Mouse (Mus musculus) right cerebral cortex, postnatal 36 days (tissue): ENCODE measurements around the gene Slc25a33.

ENCODE experiments used
- DNase-seq, 2 experiments: peaks; one replicate each; pipeline ENCODE4 v3.0.0; 2022; ENCODE audit warnings: low spot score in 2 of 2, mixed read lengths in 1 of 2

Gene Slc25a33

GRCm38 (mm10) chr4:149727636-149728035 is 46.4 kb downstream of the Slc25a33 start:
- DNase-seq: no peak

- peak in 1 of 2 experiments; percentile 55 for DNase-seq
These were observed 48.3 kb downstream of the Slc25a33 start for GRCm38 (mm10) chr4:149725661-149726350.

DNA sequence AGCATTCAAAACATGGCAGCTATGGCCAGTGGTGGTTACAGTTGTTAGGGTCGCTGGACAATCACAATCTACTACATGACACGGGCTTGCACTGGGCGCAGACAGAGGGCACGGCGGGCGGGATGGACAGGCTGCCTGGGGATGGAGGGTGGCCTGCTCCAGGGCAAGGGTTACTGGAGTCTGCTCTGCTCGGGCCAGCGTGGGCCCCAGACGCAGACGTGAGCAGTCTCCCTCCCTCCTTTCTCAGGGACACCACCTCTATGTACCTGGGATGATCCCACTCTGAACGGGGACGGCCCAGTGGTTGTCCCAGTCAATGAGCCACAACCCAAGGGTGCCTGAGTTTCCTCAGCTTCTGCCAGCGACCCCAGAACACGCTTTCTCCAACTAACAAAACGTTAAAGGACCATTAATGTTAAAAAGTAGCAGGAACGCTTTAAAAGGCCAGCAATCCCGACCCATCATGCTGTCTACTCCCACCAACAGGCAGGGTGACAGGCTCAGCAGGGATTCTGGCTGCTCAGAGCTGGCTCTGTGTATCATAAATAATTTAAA is 49.1 kb downstream of the Slc25a33 start:
- DNase-seq: no peak

DNA sequence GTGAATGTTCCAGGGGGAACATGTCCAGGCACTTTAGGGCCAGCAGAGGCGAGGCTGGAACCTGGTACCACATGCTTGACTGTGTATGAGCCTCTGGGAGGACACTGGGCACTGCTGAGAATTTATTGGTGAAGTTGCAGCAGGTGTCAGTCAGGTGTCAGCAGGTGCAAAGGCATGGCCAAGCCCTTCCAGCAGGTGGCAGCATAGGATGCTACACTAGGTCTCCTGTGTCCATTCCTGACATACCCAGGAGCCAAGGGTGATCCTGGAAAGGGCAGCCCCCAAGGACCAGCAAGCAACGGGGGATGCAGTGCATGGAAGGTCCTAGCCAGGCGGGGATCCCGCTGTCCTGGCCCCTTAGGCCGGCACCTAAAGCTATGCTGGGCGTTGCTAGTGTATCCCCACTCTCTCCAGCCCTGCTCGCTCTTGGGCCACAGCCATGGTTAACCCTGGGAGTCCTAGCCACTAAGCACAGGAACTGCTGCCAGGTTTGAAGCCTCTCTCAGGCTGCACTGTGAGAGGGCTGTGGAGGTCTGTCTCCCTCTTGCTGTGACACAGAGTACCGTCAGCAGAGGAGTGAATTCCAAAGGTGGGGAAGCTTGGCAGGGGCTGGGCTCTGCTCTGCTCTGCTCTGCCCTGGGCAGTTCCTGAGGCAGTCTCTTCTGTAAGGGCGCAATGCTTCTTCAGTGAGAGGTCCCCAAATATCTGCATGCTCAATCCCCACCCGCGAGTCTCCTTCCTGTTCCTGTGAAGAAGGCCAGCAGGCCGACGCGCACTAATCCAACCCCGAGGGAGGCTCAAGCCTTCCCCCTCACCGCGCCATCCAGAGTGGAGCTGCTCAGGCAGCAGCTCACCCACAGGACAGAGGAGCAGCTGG is 50.0 kb downstream of the Slc25a33 start:
- no peak for DNase-seq

DNA sequence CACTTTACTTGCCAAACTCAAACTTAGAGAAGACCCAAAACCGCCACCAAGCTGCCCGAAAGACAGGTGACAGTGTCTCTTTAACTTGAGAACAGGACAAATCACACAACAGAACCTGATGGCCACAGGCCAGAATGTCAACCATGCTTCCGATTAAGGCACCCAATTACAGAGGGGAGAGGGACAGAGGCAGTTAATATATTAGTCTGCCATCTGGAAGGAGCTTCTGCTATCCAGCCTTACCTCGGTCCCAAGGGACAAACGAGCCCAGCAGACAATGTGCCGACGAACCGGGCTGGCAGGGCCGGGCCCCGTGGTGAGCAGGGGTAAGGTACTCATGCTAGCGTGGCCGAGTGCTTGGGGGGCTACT is 51.1 kb downstream of the Slc25a33 start:
- no peak for DNase-seq

DNA sequence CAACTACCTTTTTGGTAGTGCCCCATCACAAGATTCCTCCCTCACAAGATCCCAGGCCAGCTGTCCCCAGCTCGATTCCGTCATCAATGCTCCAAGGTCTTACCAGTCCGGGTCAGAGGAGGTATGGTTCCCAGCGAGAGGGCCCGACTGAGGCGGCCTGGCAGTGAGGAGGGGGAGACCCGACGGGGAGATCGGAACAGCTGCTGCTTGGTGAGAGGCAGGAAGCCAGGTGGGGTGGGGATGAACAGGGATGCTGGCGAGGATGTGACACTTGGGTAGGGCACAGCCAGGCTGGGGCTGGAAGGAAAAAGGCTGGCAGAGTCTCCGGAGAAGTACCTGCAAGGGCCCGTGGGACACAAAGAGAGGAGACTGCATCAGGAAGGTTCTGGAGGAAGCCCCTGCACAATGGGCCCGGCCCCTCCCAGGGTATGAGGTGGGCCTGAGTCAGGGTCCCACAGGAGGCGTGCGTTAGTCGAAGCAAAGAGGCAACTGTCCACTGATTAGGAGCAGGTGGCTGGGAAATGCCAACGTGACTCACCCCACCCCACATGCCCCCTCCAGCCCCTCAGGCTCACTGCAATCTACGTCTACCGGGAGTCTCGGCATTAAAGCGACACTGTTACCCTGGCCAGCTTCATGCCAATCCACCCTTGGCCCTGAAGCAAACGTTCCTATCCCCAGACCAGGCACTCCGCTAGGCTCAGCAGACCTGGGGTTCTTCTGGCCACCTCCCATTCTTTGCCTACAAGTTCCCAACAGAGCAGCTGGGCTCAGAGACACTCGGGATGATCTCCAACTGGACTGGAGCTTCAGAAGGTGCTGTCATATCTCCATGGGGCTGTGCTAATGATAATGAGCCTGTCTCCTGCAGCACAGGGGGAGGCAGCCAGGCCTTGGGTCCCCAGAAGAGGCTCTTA is 51.7 kb downstream of the Slc25a33 start:
- DNase-seq: no peak

DNA sequence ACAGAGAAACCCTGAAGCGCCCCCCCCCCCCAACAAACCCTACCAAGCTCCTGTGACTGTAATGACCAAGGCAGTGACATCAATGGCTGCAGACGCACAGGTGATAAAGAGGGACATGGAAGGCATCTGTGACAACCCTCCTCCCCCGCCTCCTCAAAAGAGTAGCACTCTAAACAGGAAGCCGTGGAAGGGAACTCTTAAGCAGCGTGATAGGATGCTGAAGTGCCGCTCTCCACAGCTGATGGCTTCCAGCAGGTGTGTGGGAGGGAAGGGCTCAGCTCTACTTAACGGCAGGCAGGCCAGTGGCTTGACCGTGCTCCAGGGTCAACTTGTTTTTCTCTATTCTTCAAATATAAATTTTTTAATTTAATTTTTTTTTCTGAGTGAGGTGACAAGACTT is 52.9 kb downstream of the Slc25a33 start:
- DNase-seq: no peak

DNA sequence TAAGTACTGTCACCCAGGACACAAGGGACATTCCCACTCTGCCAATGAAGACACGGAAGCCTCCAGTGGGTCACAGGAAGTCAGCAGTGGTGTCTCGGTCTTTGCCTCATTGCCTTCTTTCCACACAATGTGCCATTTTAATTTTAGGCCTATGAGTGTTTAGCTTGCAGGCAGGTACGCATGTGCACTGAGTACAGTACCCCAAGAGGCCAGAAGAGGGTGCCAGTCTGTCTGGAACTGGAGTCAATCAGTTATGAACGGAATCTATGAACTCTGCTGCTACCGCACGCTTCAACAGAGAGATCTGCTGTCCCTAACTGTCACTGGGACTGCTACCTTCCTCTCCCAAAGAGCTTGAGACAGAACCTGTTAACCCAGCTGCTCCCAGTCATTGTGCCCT is 54.4 kb downstream of the Slc25a33 start:
- DNase-seq: no peak

DNA sequence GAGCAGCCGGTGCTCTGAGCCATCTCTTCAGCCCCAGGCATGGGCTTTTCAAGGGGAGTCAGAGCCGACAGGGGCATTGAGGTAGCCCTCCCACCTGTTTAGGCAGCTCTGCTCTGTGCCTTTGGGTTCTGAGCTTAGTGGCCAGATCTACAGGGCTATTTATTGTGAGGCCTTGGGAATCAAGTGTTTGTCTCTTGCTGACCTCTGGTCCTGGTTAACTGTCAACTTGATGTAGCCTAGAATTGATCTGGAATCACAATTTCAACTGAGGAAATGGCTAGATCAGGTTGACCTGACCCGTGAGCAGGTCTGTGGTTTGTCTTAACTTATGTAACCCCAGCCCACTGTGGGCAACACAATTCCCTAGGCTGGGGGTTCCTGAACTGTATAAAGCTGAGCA is 59.5 kb downstream of the Slc25a33 start:
- DNase-seq: no peak

- DNase-seq: no peak
These were observed 62.1 kb downstream of the Slc25a33 start for GRCm38 (mm10) chr4:149711955-149712354.

DNA sequence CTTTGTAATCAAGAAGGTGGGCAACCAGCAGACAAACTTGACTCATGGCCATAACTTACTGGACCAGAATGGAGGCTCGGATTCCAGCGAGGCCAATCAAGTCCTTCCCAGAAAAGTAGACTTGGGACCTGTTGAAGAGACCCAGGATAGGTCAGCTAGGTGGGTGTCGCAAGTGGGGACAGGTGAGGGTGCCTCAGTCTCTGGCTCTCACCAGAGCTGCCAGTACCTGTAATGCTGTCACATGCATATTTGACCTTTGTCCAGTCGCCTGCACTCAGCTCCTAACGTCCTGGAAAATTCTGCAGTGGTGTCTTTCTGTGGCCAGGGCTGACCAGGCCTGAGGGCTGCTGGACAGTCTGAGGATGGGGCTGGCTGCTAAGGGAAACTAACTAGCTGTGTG is 62.6 kb downstream of the Slc25a33 start:
- DNase-seq: no peak

DNA sequence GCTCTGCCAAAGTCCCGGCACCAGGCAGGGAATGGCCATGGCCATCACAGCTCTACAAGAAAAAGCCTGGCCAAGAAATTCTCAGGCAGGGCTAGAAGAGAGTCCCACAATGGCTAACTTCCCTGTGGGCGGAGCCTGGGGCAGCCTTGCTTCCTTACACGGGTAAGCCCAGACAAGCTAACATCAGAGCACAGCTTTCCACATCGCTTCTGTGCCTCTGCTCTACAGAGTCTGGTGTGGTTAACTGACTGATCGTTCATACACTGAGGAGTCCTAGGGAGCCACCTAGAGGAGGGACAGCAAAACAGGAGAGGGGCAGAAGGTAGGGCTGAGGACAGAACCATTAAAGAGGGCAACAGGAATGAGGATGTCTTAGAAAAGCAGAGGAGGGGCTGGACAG is 63.6 kb downstream of the Slc25a33 start:
- peak in 1 of 2 experiments; percentile 58 for DNase-seq

DNA sequence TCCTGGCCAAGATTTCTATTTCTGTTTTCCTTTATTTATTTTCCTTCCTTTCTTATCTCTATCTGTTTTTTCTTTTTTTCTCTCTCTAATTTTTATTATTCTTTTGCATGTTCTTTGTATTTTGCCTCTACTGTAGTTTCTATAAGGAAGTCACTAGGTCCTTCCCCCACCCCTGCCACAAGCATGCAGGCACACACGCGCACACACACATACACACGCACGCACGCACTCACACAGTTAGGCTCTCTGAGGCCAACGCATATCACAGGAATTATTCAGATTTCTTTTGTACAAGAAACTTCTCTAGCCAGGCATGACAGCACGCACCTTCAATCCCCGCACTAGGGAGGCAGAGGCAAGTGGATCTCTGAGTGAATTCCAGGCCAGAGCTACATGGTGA is 68.1 kb downstream of the Slc25a33 start:
- DNase-seq: no peak

- DNase-seq: no peak
These were observed 68.8 kb downstream of the Slc25a33 start for GRCm38 (mm10) chr4:149705298-149705697.

DNA sequence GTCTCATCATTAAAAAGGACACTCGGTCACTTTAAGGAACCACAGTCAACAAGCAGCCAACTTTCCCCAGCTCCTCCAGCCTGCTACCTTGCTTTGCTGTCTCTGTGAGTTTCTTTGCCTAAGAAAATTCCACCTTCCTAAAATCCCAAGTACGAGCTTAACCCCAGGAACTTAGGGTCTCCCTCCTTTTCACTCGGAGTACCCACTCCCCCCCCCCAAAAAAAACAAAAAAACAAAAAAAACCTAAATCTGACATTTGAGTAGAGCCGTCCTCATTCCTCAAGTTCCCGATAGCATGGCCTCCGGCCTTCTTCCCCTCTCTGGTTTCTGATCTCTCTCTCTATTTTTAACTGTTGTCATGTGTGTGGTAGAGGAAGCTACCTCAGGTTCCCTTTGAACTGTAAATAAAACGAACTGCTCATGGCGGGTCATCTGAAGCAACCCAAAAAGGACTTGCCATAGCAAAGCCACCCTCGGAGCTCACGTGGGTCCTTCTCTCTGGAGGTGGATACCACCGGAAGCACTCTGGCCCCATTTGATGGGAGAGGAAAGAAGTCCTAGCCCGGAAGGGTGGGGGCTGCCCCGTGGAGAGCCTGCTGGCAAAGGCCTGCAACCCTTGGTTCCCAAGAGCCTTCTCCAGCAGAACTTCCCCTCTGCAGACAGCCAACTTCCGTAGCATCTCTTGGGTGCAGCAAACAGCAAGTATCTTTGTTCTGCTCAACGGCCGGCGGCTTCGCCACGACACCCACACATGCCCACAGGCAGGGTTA is 71.7 kb downstream of the Slc25a33 start, which contains the start of gene Pik3cd:
Gene Pik3cd (minus strand): TSS at position 362 of the 770 bp plus-strand sequence.
- no peak for DNase-seq

GRCm38 (mm10) chr4:149701426-149702209 is 72.5 kb downstream of the Slc25a33 start:
- no peak for DNase-seq

- DNase-seq: no peak
These were observed 74.1 kb downstream of the Slc25a33 start for GRCm38 (mm10) chr4:149699953-149700352.

GRCm38 (mm10) chr4:149698197-149698821 is 75.8 kb downstream of the Slc25a33 start:
- no peak for DNase-seq

DNA sequence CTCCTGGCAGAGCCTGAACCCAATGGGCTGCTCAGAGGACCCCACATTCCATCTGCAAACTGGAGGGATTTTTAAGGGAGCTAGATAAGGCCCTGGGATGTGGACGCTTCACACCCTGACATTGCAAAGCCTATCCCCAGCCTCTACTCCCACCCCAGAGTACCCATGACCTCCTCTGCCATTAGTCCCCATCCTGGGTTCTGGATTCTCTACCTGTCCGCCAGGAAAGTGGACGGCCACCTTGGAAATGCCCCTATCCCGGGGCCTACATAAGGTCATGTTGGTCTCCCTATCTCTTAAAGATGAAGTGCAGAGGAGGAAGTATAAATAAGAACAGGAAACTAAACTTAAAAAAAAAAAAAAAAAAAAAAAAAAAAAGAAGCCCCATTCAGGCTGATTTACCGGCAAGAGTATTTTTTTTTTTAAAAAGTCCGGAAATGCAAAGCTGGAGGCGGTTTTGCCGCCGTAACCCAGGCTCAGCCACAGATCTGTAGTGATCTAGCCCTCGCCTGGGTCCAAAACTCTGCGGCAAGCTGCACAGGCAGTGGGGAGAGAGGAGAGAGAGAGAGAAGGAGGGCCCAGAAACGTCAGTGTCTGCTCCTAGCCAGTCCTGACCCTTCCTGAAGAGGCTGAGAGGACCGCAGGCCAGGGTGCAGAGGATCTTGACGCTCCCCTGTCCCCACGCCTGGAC is 76.4 kb downstream of the Slc25a33 start:
- no peak for DNase-seq
